Mouse (Mus musculus): Measurements from ENCODE around the gene Prrt3.

Gene Prrt3

GRCm38 (mm10) chr6:113494258-113494788, 7.4 kb downstream of the Prrt3 start:
- in situ Hi-C loops (cut with MboI; ENCODE audit: low pct_unique_long_range_greater_than_20kb in 1 of 2, low sequenced_read_pairs in 2 of 2, unreplicated experiment in 1 of 2) = no loop called here

- in situ Hi-C loops (cut with MboI; ENCODE audit: low pct_unique_long_range_greater_than_20kb in 1 of 2, low sequenced_read_pairs in 2 of 2, unreplicated experiment in 1 of 2) = no loop called here
Observed at GRCm38 (mm10) chr6:113492101-113492864, 9.4 kb downstream of the Prrt3 start.

- in situ Hi-C loops (cut with MboI; ENCODE audit: low pct_unique_long_range_greater_than_20kb in 1 of 2, low sequenced_read_pairs in 2 of 2, unreplicated experiment in 1 of 2) = no loop called here
Observed at GRCm38 (mm10) chr6:113489410-113489809, 12.3 kb downstream of the Prrt3 start.

- in situ Hi-C loops (cut with MboI; ENCODE audit: low pct_unique_long_range_greater_than_20kb in 1 of 2, low sequenced_read_pairs in 2 of 2, unreplicated experiment in 1 of 2) = no loop called here
Observed at GRCm38 (mm10) chr6:113487125-113487576, 14.6 kb downstream of the Prrt3 start.

GRCm38 (mm10) chr6:113483729-113484128, 18.0 kb downstream of the Prrt3 start:
- in situ Hi-C loops (cut with MboI; ENCODE audit: low pct_unique_long_range_greater_than_20kb in 1 of 2, low sequenced_read_pairs in 2 of 2, unreplicated experiment in 1 of 2) = no loop called here

GRCm38 (mm10) chr6:113483100-113483615, 18.6 kb downstream of the Prrt3 start, which contains the start of gene Creld1:
Gene Creld1, plus strand, starts transcription at chr6:113483297.
- in situ Hi-C loops (cut with MboI; ENCODE audit: low pct_unique_long_range_greater_than_20kb in 1 of 2, low sequenced_read_pairs in 2 of 2, unreplicated experiment in 1 of 2) = no loop called here

- in situ Hi-C loops (cut with MboI; ENCODE audit: low pct_unique_long_range_greater_than_20kb in 1 of 2, low sequenced_read_pairs in 2 of 2, unreplicated experiment in 1 of 2) = no loop called here
Observed at GRCm38 (mm10) chr6:113482477-113483099, 19.1 kb downstream of the Prrt3 start.

GRCm38 (mm10) chr6:113480555-113481373, 21.0 kb downstream of the Prrt3 start:
- in situ Hi-C loops (cut with MboI; ENCODE audit: low pct_unique_long_range_greater_than_20kb in 1 of 2, low sequenced_read_pairs in 2 of 2, unreplicated experiment in 1 of 2) = no loop called here

- in situ Hi-C loops (cut with MboI; ENCODE audit: low pct_unique_long_range_greater_than_20kb in 1 of 2, low sequenced_read_pairs in 2 of 2, unreplicated experiment in 1 of 2) = no loop called here
Observed at GRCm38 (mm10) chr6:113478906-113479305, 22.8 kb downstream of the Prrt3 start.

- in situ Hi-C loops (cut with MboI; ENCODE audit: low pct_unique_long_range_greater_than_20kb in 1 of 2, low sequenced_read_pairs in 2 of 2, unreplicated experiment in 1 of 2) = no loop called here
Observed at GRCm38 (mm10) chr6:113477353-113477752, 24.4 kb downstream of the Prrt3 start.

- in situ Hi-C loops (cut with MboI; ENCODE audit: low pct_unique_long_range_greater_than_20kb in 1 of 2, low sequenced_read_pairs in 2 of 2, unreplicated experiment in 1 of 2) = no loop called here
Observed at GRCm38 (mm10) chr6:113473715-113474114, 28.0 kb downstream of the Prrt3 start.

GRCm38 (mm10) chr6:113473246-113473645, 28.5 kb downstream of the Prrt3 start:
- in situ Hi-C loops (cut with MboI; ENCODE audit: low pct_unique_long_range_greater_than_20kb in 1 of 2, low sequenced_read_pairs in 2 of 2, unreplicated experiment in 1 of 2) = no loop called here

GRCm38 (mm10) chr6:113472061-113472460, 29.7 kb downstream of the Prrt3 start:
- in situ Hi-C loops (cut with MboI; ENCODE audit: low pct_unique_long_range_greater_than_20kb in 1 of 2, low sequenced_read_pairs in 2 of 2, unreplicated experiment in 1 of 2) = no loop called here

GRCm38 (mm10) chr6:113471297-113471936, 30.3 kb downstream of the Prrt3 start, which contains the start of gene Il17rc:
Gene Il17rc, plus strand, starts transcription at chr6:113471427.
- in situ Hi-C loops (cut with MboI; ENCODE audit: low pct_unique_long_range_greater_than_20kb in 1 of 2, low sequenced_read_pairs in 2 of 2, unreplicated experiment in 1 of 2) = no loop called here

- in situ Hi-C loops (cut with MboI; ENCODE audit: low pct_unique_long_range_greater_than_20kb in 1 of 2, low sequenced_read_pairs in 2 of 2, unreplicated experiment in 1 of 2) = no loop called here
Observed at GRCm38 (mm10) chr6:113469432-113469831, 32.3 kb downstream of the Prrt3 start.

- in situ Hi-C loops (cut with MboI; ENCODE audit: low pct_unique_long_range_greater_than_20kb in 1 of 2, low sequenced_read_pairs in 2 of 2, unreplicated experiment in 1 of 2) = no loop called here
Observed at GRCm38 (mm10) chr6:113469021-113469420, 32.7 kb downstream of the Prrt3 start.

GRCm38 (mm10) chr6:113468512-113468911, 33.2 kb downstream of the Prrt3 start:
- in situ Hi-C loops (cut with MboI; ENCODE audit: low pct_unique_long_range_greater_than_20kb in 1 of 2, low sequenced_read_pairs in 2 of 2, unreplicated experiment in 1 of 2) = no loop called here

- in situ Hi-C loops (cut with MboI; ENCODE audit: low pct_unique_long_range_greater_than_20kb in 1 of 2, low sequenced_read_pairs in 2 of 2, unreplicated experiment in 1 of 2) = no loop called here
Observed at GRCm38 (mm10) chr6:113465602-113466001, 36.1 kb downstream of the Prrt3 start.
